Mouse (Mus musculus): ENCODE data around the gene H2afj. TPM values are rescaled to one million over a fixed set of nuclear protein-coding genes. Genes with fewer than 3 reads are reported as not detected.

The H2afj gene
- polyA plus RNA-seq, 1 experiment: 135 TPM

- TF ChIP-seq POLR2A (IDR thresholded peaks at IDR 0.05; ENCODE audit: extremely low read depth, insufficient read depth, low read length): no peak
- TF ChIP-seq CTCF (IDR thresholded peaks at IDR 0.05; ENCODE audit: extremely low read depth, insufficient read depth, low read length): peak; percentile 36
- H3K27ac ChIP-seq (ENCODE audit: insufficient read depth, low read length): no peak overlapping the region
- peaks cover 3% of the 10 kb centered on the region; the same call in 1 of the 2 replicates for H3K4me1 ChIP-seq (ENCODE audit: control insufficient read depth, insufficient read depth, low read length)
- no peak overlapping the region for H3K4me3 ChIP-seq (ENCODE audit: insufficient read depth, low read length)
Observed at GRCm38 (mm10) chr6:136813117-136813516, 5.1 kb downstream of the H2afj start.

- Histone ChIP-seq H3K27ac (ENCODE audit: insufficient read depth, low read length) (no peak overlapping the region; the same call in 1 of the 2 replicates), H3K4me3 (ENCODE audit: insufficient read depth, low read length) (no peak overlapping the region), H3K4me1 (ENCODE audit: control insufficient read depth, insufficient read depth, low read length) (peaks cover 5% of the 10 kb centered on the region)
- no peak for TF ChIP-seq POLR2A (IDR thresholded peaks at IDR 0.05; ENCODE audit: extremely low read depth, insufficient read depth, low read length)
- no peak for TF ChIP-seq CTCF (IDR thresholded peaks at IDR 0.05; ENCODE audit: extremely low read depth, insufficient read depth, low read length)
Observed at GRCm38 (mm10) chr6:136815381-136815780, 7.3 kb downstream of the H2afj start.

DNA sequence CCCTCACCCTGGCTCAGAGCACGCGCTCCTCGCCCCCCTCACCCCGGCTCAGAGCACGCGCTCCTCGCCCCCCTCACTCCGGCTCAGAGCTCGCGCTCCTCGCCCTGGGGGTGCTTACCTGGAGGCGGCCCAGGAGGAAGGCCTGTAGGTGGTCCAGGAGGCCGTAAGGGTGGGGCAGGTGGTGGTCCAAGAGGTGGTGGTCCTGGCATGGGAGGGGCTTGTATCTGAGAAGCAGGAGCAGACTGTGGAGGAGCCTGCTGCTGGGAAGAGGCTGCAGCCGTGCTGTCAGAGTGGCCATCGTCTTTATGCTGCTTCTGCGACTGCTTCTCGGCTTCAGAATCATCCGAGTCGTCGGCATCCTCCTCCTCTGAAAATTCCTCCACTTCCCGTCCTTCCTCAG, 8.8 kb downstream of the H2afj start:
- Histone ChIP-seq H3K4me3 (ENCODE audit: insufficient read depth, low read length) (no peak overlapping the region), H3K4me1 (ENCODE audit: control insufficient read depth, insufficient read depth, low read length) (peaks cover 5% of the 10 kb centered on the region), H3K27ac (ENCODE audit: insufficient read depth, low read length) (peak overlapping the region; percentile 90)
- TF ChIP-seq POLR2A (IDR thresholded peaks at IDR 0.05; ENCODE audit: extremely low read depth, insufficient read depth, low read length): no peak
- no peak for TF ChIP-seq CTCF (IDR thresholded peaks at IDR 0.05; ENCODE audit: extremely low read depth, insufficient read depth, low read length)

- Histone ChIP-seq H3K4me3 (ENCODE audit: insufficient read depth, low read length) (no peak overlapping the region), H3K4me1 (ENCODE audit: control insufficient read depth, insufficient read depth, low read length) (peaks cover 5% of the 10 kb centered on the region), H3K27ac (ENCODE audit: insufficient read depth, low read length) (peak overlapping the region; percentile 70; the same call in 1 of the 2 replicates)
- TF ChIP-seq CTCF (IDR thresholded peaks at IDR 0.05; ENCODE audit: extremely low read depth, insufficient read depth, low read length): no peak
- TF ChIP-seq POLR2A (IDR thresholded peaks at IDR 0.05; ENCODE audit: extremely low read depth, insufficient read depth, low read length): no peak; the same call in 1 of the 2 replicates
Observed at GRCm38 (mm10) chr6:136817549-136817948, 9.5 kb downstream of the H2afj start.

DNA sequence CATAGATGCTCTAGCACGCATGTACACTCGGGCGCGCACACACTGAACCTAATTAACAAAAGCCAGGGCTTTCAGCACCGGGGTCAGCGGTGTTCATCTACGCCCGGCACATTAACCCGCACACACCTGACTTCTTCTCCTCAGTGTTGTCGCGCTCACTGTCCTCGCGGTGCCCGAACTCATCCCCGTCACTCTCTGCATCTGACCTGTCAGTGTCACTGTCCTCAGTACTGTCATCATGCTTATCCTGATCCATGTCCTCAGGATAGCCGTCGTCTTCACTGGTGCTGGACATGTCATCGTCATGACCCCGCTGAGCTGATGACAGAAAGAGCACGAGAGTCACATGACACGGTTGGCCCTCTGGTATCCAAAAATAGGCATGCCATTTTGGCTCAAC, 12.3 kb downstream of the H2afj start:
- Histone ChIP-seq H3K4me3 (ENCODE audit: insufficient read depth, low read length) (no peak overlapping the region), H3K27ac (ENCODE audit: insufficient read depth, low read length) (no peak overlapping the region), H3K4me1 (ENCODE audit: control insufficient read depth, insufficient read depth, low read length) (peaks cover 5% of the 10 kb centered on the region)
- TF ChIP-seq POLR2A (IDR thresholded peaks at IDR 0.05; ENCODE audit: extremely low read depth, insufficient read depth, low read length): no peak
- no peak for TF ChIP-seq CTCF (IDR thresholded peaks at IDR 0.05; ENCODE audit: extremely low read depth, insufficient read depth, low read length)

DNA sequence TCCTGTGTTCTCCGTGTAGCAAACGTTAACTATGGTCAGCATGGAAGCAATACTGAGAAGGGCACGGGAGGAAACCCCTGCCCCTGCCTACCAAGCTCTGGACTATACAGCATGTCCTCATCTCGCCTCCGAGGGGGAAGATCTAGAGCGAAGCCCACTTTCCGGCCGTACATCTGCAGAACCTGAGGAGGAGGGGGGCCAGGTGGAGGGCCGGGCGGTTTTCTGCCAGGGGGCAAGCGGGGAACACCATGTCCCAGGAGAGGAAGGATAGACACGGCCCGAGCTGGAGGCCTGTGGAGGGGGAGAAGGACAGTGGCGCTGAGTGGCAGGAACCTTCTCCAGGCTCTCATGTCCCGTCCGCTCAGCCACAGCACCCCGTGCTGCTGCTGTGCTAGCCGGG, 13.0 kb downstream of the H2afj start:
- Histone ChIP-seq H3K4me3 (ENCODE audit: insufficient read depth, low read length) (no peak overlapping the region), H3K4me1 (ENCODE audit: control insufficient read depth, insufficient read depth, low read length) (peaks cover 5% of the 10 kb centered on the region), H3K27ac (ENCODE audit: insufficient read depth, low read length) (no peak overlapping the region)
- no peak for TF ChIP-seq POLR2A (IDR thresholded peaks at IDR 0.05; ENCODE audit: extremely low read depth, insufficient read depth, low read length)
- TF ChIP-seq CTCF (IDR thresholded peaks at IDR 0.05; ENCODE audit: extremely low read depth, insufficient read depth, low read length): no peak

DNA sequence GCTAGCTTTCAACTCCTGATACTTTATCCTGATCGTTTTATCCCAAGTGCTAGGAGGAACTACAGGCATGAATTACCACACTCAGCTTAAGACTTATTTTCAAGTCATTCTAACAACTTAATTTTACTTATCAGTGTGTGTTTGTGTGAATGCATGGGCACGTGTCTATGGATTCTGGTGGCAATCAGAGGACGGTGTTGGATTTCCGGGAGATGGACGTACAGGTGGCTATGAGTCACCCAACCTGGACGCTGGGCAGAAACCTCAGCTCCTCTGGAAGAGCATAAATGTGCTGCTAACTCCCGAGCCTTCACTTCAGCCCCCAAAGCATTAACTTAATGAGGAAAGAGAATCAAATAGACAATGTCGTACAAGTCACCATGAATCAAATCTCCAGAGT, 16.9 kb downstream of the H2afj start:
- no peak overlapping the region for H3K4me3 ChIP-seq (ENCODE audit: insufficient read depth, low read length)
- no peak for TF ChIP-seq POLR2A (IDR thresholded peaks at IDR 0.05; ENCODE audit: extremely low read depth, insufficient read depth, low read length)
- TF ChIP-seq CTCF (IDR thresholded peaks at IDR 0.05; ENCODE audit: extremely low read depth, insufficient read depth, low read length): no peak

DNA sequence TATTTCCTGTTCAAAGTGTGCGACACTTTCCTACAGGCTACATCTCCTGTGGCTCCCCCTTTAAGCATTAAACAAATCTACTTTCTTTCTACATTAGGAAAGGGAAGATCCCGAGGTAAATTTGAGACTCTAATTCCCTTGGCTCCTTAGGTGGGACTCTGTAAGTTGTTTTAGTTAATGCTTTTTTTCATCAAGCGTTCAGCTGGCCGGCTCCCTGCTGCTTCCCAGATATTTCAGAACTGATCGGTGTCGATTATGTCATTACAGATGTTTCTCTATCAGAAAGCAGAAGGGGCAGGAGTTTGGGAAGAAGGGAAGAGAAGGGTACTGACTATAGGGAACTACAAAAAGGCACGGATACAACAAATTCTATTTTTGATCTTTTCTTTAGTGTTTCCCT, 19.1 kb downstream of the H2afj start:
- Histone ChIP-seq H3K27ac (ENCODE audit: insufficient read depth, low read length) (no peak overlapping the region), H3K4me1 (ENCODE audit: control insufficient read depth, insufficient read depth, low read length) (no peaks in the 10 kb centered on the region), H3K4me3 (ENCODE audit: insufficient read depth, low read length) (peak overlapping the region; percentile 62)
- no peak for TF ChIP-seq CTCF (IDR thresholded peaks at IDR 0.05; ENCODE audit: extremely low read depth, insufficient read depth, low read length)
- no peak for TF ChIP-seq POLR2A (IDR thresholded peaks at IDR 0.05; ENCODE audit: extremely low read depth, insufficient read depth, low read length)

More for the DNA sequence above, 16.9 kb downstream of the H2afj start:
- Histone ChIP-seq H3K27ac (ENCODE audit: insufficient read depth, low read length) (no peak overlapping the region), H3K4me1 (ENCODE audit: control insufficient read depth, insufficient read depth, low read length) (no peaks in the 10 kb centered on the region)

- H3K4me1 ChIP-seq (ENCODE audit: control insufficient read depth, insufficient read depth, low read length): no peaks in the 10 kb centered on the region
- TF ChIP-seq POLR2A (IDR thresholded peaks at IDR 0.05; ENCODE audit: extremely low read depth, insufficient read depth, low read length) (no peak), CTCF (IDR thresholded peaks at IDR 0.05; ENCODE audit: extremely low read depth, insufficient read depth, low read length) (no peak)
Observed at GRCm38 (mm10) chr6:136827516-136827880, 19.5 kb downstream of the H2afj start, which contains the start of gene BC049715. TSS of gene BC049715 (plus strand) at chr6:136827626.

GRCm38 (mm10) chr6:136827881-136828561, 20.0 kb downstream of the H2afj start, which contains the start of gene Wbp11:
TSS of gene Wbp11 (minus strand) at chr6:136828233.
- peak within 1 kb of the TSS; percentile 81 for H3K27ac ChIP-seq (ENCODE audit: insufficient read depth, low read length)
- TF ChIP-seq POLR2A (IDR thresholded peaks at IDR 0.05; ENCODE audit: extremely low read depth, insufficient read depth, low read length) (peak; percentile 95), CTCF (IDR thresholded peaks at IDR 0.05; ENCODE audit: extremely low read depth, insufficient read depth, low read length) (peak; percentile 18; the same call in 1 of the 2 replicates)
- peak within 1 kb of the TSS; percentile 62 for H3K4me3 ChIP-seq (ENCODE audit: insufficient read depth, low read length)
- no peaks in the 10 kb centered on the region for H3K4me1 ChIP-seq (ENCODE audit: control insufficient read depth, insufficient read depth, low read length)

More at GRCm38 (mm10) chr6:136827516-136827880, 19.5 kb downstream of the H2afj start, which contains the start of gene BC049715:
- H3K4me3 ChIP-seq (ENCODE audit: insufficient read depth, low read length): peak within 1 kb of the TSS; percentile 62
- peak within 1 kb of the TSS; percentile 81 for H3K27ac ChIP-seq (ENCODE audit: insufficient read depth, low read length)
